Mouse (Mus musculus) embryonic facial prominence, embryonic 14.5 days (tissue): ENCODE data around the gene Erbb4. TPM values are rescaled to one million over a fixed set of nuclear protein-coding genes. Genes with fewer than 3 reads are reported as not detected.

ENCODE experiments used
- ATAC-seq: fragments of 200-750 bp; cut with Nextera tagmentation; 2 replicates; pipeline ENCODE4 v1.8.0; 2017; ENCODE audit warnings: low read depth, moderate number of reproducible peaks, moderate TSS enrichment
- DNase-seq: peaks from one replicate; pipeline ENCODE4 v3.0.0-alpha.2; 2015; ENCODE audit warnings: low spot score
- H3K27ac ChIP-seq: fragments of 300-500 bp; sonication (generic); replicated peaks from 2 replicates; pipeline ENCODE4 v1.5.1; 2014; ENCODE audit warnings: low read depth, mild to moderate bottlenecking, low read length, moderate library complexity
- H3K27me3 ChIP-seq: fragments of 300-500 bp; sonication (generic); replicated peaks from 2 replicates; pipeline ENCODE4 v1.6.1; 2014; ENCODE audit warnings: low read length; ENCODE audit not compliant: control insufficient read depth, insufficient read depth
- H3K36me3 ChIP-seq: fragments of 300-500 bp; sonication (generic); 2 replicates; pipeline ENCODE4 v1.6.1; 2014; ENCODE audit warnings: low read length, mixed read lengths; ENCODE audit not compliant: control insufficient read depth, insufficient read depth
- H3K4me1 ChIP-seq: fragments of 300-500 bp; sonication (generic); 2 replicates; pipeline ENCODE4 v1.6.1; 2014; ENCODE audit warnings: antibody characterized with exemption, low read length; ENCODE audit not compliant: control insufficient read depth, insufficient read depth
- H3K4me2 ChIP-seq: fragments of 300-500 bp; sonication (generic); 2 replicates; pipeline ENCODE4 v1.6.1; 2014; ENCODE audit warnings: low read depth, mild to moderate bottlenecking, low read length, moderate library complexity, mixed read lengths
- H3K4me3 ChIP-seq: fragments of 300-500 bp; sonication (generic); 2 replicates; pipeline ENCODE4 v1.5.1; 2014; ENCODE audit warnings: low read depth, mild to moderate bottlenecking, low read length
- H3K9ac ChIP-seq: fragments of 300-500 bp; sonication (generic); 2 replicates; pipeline ENCODE4 v1.6.1; 2014; ENCODE audit warnings: low read depth, mild to moderate bottlenecking, low read length, moderate library complexity, mixed read lengths
- H3K9me3 ChIP-seq: fragments of 300-500 bp; sonication (generic); 2 replicates; pipeline ENCODE4 v1.6.1; 2016; ENCODE audit warnings: low read length; ENCODE audit not compliant: control insufficient read depth
- WGBS: fragments of 180-500 bp; shearing (Covaris S2); extraction: QIAGEN DNeasy Blood & Tissue Kit; methylation state at CpG from one replicate; pipeline ENCODE4 v1.1.7; 2014; 5-methylcytosine and 5-hydroxymethylcytosine counted together
- polyA plus RNA-seq: library from polyadenylated mRNA; unstranded; fragments of >200 nt; fragmentation: Nextera tagmentation; extraction: Ambion mirVana; gene quantifications from 2 replicates; pipeline ENCODE4 v1.2.1, GENCODE M21; 2014

Gene Erbb4
- polyA plus RNA-seq, 1 experiment from 2014 or later, result 1.3 TPM

GRCm38 (mm10) chr1:68590475-68590874 lies 517.4 kb downstream of the Erbb4 start:
- Histone ChIP-seq H3K27me3 (no peaks in the 10 kb centered on the region), H3K4me3 (no peak overlapping the region), H3K27ac (no peak overlapping the region), H3K9ac (no peak overlapping the region), H3K4me1 (no peaks in the 10 kb centered on the region), H3K9me3 (no peaks in the 10 kb centered on the region), H3K36me3 (no peaks in the 10 kb centered on the region), H3K4me2 (no peak overlapping the region)
- 91% methylated on average over 3 of the region's 3 CpGs for WGBS
- ATAC-seq, result no peak
- no peak for DNase-seq

- H3K9me3 ChIP-seq, result no peaks in the 10 kb centered on the region
- H3K4me1 ChIP-seq, result no peaks in the 10 kb centered on the region
- no peak overlapping the region for H3K27ac ChIP-seq
- 61% methylated on average over 4 of the region's 4 CpGs for WGBS
- DNase-seq (peak; percentile 36), ATAC-seq (no peak)
- H3K27me3 ChIP-seq, result no peaks in the 10 kb centered on the region
- no peaks in the 10 kb centered on the region for H3K36me3 ChIP-seq
- H3K4me2 ChIP-seq, result no peak overlapping the region
- H3K4me3 ChIP-seq, result no peak overlapping the region
- H3K9ac ChIP-seq, result no peak overlapping the region
Measured at GRCm38 (mm10) chr1:68573851-68574540, 533.9 kb downstream of the Erbb4 start.

GRCm38 (mm10) chr1:68570924-68571323 lies 536.9 kb downstream of the Erbb4 start:
- WGBS, result 78% methylated on average over 1 of the region's 1 CpGs
- no peaks in the 10 kb centered on the region for H3K9me3 ChIP-seq
- DNase-seq (no peak), ATAC-seq (no peak)
- H3K4me1 ChIP-seq, result no peaks in the 10 kb centered on the region
- H3K4me2 ChIP-seq, result no peak overlapping the region
- no peak overlapping the region for H3K4me3 ChIP-seq
- no peaks in the 10 kb centered on the region for H3K27me3 ChIP-seq
- H3K36me3 ChIP-seq, result no peaks in the 10 kb centered on the region
- no peak overlapping the region for H3K27ac ChIP-seq
- H3K9ac ChIP-seq, result no peak overlapping the region

- Histone ChIP-seq H3K9me3 (no peaks in the 10 kb centered on the region), H3K36me3 (no peaks in the 10 kb centered on the region), H3K4me2 (no peak overlapping the region), H3K9ac (no peak overlapping the region), H3K4me3 (no peak overlapping the region), H3K4me1 (no peaks in the 10 kb centered on the region), H3K27me3 (no peaks in the 10 kb centered on the region), H3K27ac (no peak overlapping the region)
- DNase-seq (no peak), ATAC-seq (no peak)
- WGBS, result 85% methylated on average over 4 of the region's 4 CpGs
Measured at GRCm38 (mm10) chr1:68542942-68543341, 564.9 kb downstream of the Erbb4 start.

GRCm38 (mm10) chr1:68517820-68518219 lies 590.0 kb downstream of the Erbb4 start:
- DNase-seq, result no peak
- H3K9me3 ChIP-seq, result no peaks in the 10 kb centered on the region
- WGBS, result 47% methylated on average over 2 of the region's 2 CpGs
- no peak overlapping the region for H3K4me3 ChIP-seq
- no peaks in the 10 kb centered on the region for H3K36me3 ChIP-seq
- no peak overlapping the region for H3K4me2 ChIP-seq
- no peak overlapping the region for H3K27ac ChIP-seq
- no peak for ATAC-seq
- no peaks in the 10 kb centered on the region for H3K27me3 ChIP-seq
- H3K9ac ChIP-seq, result no peak overlapping the region
- no peaks in the 10 kb centered on the region for H3K4me1 ChIP-seq

- H3K4me1 ChIP-seq, result no peaks in the 10 kb centered on the region
- ATAC-seq (no peak), DNase-seq (no peak)
- H3K9me3 ChIP-seq, result no peaks in the 10 kb centered on the region
- H3K27me3 ChIP-seq, result no peaks in the 10 kb centered on the region
- H3K36me3 ChIP-seq, result no peaks in the 10 kb centered on the region
- no peak overlapping the region for H3K27ac ChIP-seq
- no peak overlapping the region for H3K9ac ChIP-seq
- no peak overlapping the region for H3K4me3 ChIP-seq
- no peak overlapping the region for H3K4me2 ChIP-seq
- 89% methylated on average over 1 of the region's 1 CpGs for WGBS
Measured at GRCm38 (mm10) chr1:68503873-68504272, 604.0 kb downstream of the Erbb4 start.

- 28% methylated on average over 4 of the region's 4 CpGs for WGBS
Measured at GRCm38 (mm10) chr1:68501561-68501960, 606.3 kb downstream of the Erbb4 start.

GRCm38 (mm10) chr1:68466390-68466960 lies 641.4 kb downstream of the Erbb4 start:
- no peak for ATAC-seq

More at GRCm38 (mm10) chr1:68501561-68501960, 606.3 kb downstream of the Erbb4 start:
- DNase-seq, result peak; percentile 15
- H3K9ac ChIP-seq, result no peak overlapping the region
- no peak overlapping the region for H3K27ac ChIP-seq
- no peak overlapping the region for H3K4me3 ChIP-seq
- no peaks in the 10 kb centered on the region for H3K27me3 ChIP-seq
- no peaks in the 10 kb centered on the region for H3K4me1 ChIP-seq
- ATAC-seq, result no peak
- no peaks in the 10 kb centered on the region for H3K36me3 ChIP-seq
- H3K4me2 ChIP-seq, result no peak overlapping the region
- H3K9me3 ChIP-seq, result no peaks in the 10 kb centered on the region

GRCm38 (mm10) chr1:68451274-68451673 lies 656.6 kb downstream of the Erbb4 start:
- Histone ChIP-seq H3K9me3 (no peaks in the 10 kb centered on the region), H3K4me1 (no peaks in the 10 kb centered on the region), H3K4me3 (no peak overlapping the region), H3K4me2 (no peak overlapping the region), H3K27me3 (no peaks in the 10 kb centered on the region), H3K9ac (no peak overlapping the region), H3K27ac (no peak overlapping the region), H3K36me3 (no peaks in the 10 kb centered on the region)
- ATAC-seq, result no peak
- DNase-seq, result no peak
- WGBS, result 90% methylated on average over 1 of the region's 1 CpGs

More at GRCm38 (mm10) chr1:68466390-68466960, 641.4 kb downstream of the Erbb4 start:
- Histone ChIP-seq H3K27ac (no peak overlapping the region), H3K9me3 (no peaks in the 10 kb centered on the region), H3K4me1 (no peaks in the 10 kb centered on the region), H3K27me3 (no peaks in the 10 kb centered on the region), H3K4me3 (no peak overlapping the region), H3K36me3 (no peaks in the 10 kb centered on the region), H3K4me2 (no peak overlapping the region), H3K9ac (no peak overlapping the region)
- no peak for DNase-seq
